Mouse (Mus musculus) heart, embryonic 15.5 days (tissue): ENCODE data around the gene Anp32e. TPM values are rescaled to one million over a fixed set of nuclear protein-coding genes. Genes with fewer than 3 reads are reported as not detected.
A peak's percentile ranks its signal among the peaks of the same experiment; 100 is the strongest.
"Not testable (repeated sequence)": the region's sequence is repeated elsewhere in the genome, so short reads cannot be mapped to it uniquely, and the experiment has no call there.

ENCODE experiments used
- ATAC-seq: fragments of 200-750 bp; cut with Nextera tagmentation; replicated peaks from 2 replicates; pipeline ENCODE4 v1.8.0; 2017; ENCODE audit warnings: low read depth, moderate TSS enrichment; ENCODE audit not compliant: insufficient number of reproducible peaks, insufficient read depth, low FRiP score
- H3K27ac ChIP-seq: fragments of 300-500 bp; sonication (generic); 2 replicates; pipeline ENCODE4 v1.5.1; 2015; ENCODE audit warnings: mild to moderate bottlenecking, inconsistent platforms
- H3K27me3 ChIP-seq: fragments of 300-500 bp; sonication (generic); 2 replicates; pipeline ENCODE4 v1.6.1; 2015; ENCODE audit warnings: inconsistent platforms
- H3K36me3 ChIP-seq: fragments of 300-500 bp; sonication (generic); 2 replicates; pipeline ENCODE4 v1.6.1; 2015; ENCODE audit warnings: mild to moderate bottlenecking, inconsistent platforms
- H3K4me1 ChIP-seq: fragments of 300-500 bp; sonication (generic); replicated peaks from 2 replicates; pipeline ENCODE4 v1.6.1; 2015; ENCODE audit warnings: inconsistent platforms
- H3K4me2 ChIP-seq: fragments of 300-500 bp; sonication (generic); 2 replicates; pipeline ENCODE4 v1.6.1; 2015; ENCODE audit warnings: inconsistent platforms, mild to moderate bottlenecking, moderate library complexity
- H3K4me3 ChIP-seq: fragments of 300-500 bp; sonication (generic); 2 replicates; pipeline ENCODE4 v1.5.1; 2015; ENCODE audit warnings: mild to moderate bottlenecking, inconsistent platforms
- H3K9ac ChIP-seq: fragments of 300-500 bp; sonication (generic); 2 replicates; pipeline ENCODE4 v1.6.1; 2015; ENCODE audit warnings: mild to moderate bottlenecking, inconsistent platforms
- H3K9me3 ChIP-seq: fragments of 300-500 bp; sonication (generic); replicated peaks from 2 replicates; pipeline ENCODE4 v1.6.1; 2016; ENCODE audit warnings: inconsistent platforms
- WGBS: fragments of 180-500 bp; shearing (Covaris S2); methylation state at CpG from one replicate; pipeline ENCODE4 v1.1.7; 2015; ENCODE audit warnings: mixed read lengths; 5-methylcytosine and 5-hydroxymethylcytosine counted together
- polyA plus RNA-seq: library from polyadenylated mRNA; unstranded; fragments of >200 nt; fragmentation: Nextera tagmentation; extraction: Ambion mirVana; gene quantifications from 2 replicates; pipeline ENCODE4 v1.2.1, GENCODE M21; 2015

Gene Anp32e
- polyA plus RNA-seq, 1 experiment from 2014 or later = 187 TPM

DNA sequence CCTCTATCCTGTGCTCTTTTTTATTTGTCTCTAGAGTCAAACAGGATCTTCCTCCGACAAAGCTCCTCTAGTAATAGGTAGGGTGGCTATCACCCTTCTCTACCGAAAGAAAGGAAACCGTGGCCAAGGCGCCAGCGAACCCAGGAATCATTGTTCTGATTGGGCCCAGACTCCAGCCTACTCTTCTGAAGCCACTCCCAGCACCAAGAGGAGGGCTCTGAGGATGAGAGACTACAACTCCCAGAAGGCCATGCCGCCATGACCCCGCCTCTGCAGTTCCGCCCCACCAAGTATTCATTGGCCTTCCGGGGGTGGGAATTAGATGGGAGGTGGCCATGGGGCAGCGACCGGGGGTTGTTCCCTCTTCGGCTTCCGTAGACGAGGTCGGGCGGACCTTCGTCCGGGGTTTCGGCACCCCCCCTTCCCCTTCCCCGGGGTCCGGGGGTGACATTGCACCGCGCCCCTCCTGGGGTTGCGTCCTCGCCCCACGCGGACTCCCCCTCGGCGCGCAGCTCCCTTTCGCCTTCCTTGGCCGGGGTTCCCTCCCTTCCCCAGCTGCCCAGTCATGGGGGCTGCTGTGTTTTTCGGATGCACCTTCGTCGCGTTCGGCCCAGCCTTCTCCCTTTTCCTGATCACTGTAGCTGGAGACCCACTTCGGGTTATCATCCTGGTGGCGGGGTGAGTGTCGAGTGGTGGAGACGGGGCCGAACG, 35.3 kb upstream of the Anp32e start, which contains the start of gene Aph1a:
Gene Aph1a, plus strand, starts transcription at position 364 of the 711 bp plus-strand sequence.
- H3K4me3 ChIP-seq = peak within 1 kb of the TSS; percentile 62
- 1% methylated on average over 30 of the region's 43 CpGs for WGBS
- H3K9me3 ChIP-seq, H3K36me3 ChIP-seq, H3K27me3 ChIP-seq: not testable (repeated sequence)
- peak within 1 kb of the TSS; percentile 67 for H3K4me2 ChIP-seq
- peak within 1 kb of the TSS; percentile 81 for H3K27ac ChIP-seq
- H3K4me1 ChIP-seq = peaks cover 38% of the 10 kb centered on the region
- peak within 1 kb of the TSS; percentile 70 for H3K9ac ChIP-seq
- peak; percentile 94 for ATAC-seq

DNA sequence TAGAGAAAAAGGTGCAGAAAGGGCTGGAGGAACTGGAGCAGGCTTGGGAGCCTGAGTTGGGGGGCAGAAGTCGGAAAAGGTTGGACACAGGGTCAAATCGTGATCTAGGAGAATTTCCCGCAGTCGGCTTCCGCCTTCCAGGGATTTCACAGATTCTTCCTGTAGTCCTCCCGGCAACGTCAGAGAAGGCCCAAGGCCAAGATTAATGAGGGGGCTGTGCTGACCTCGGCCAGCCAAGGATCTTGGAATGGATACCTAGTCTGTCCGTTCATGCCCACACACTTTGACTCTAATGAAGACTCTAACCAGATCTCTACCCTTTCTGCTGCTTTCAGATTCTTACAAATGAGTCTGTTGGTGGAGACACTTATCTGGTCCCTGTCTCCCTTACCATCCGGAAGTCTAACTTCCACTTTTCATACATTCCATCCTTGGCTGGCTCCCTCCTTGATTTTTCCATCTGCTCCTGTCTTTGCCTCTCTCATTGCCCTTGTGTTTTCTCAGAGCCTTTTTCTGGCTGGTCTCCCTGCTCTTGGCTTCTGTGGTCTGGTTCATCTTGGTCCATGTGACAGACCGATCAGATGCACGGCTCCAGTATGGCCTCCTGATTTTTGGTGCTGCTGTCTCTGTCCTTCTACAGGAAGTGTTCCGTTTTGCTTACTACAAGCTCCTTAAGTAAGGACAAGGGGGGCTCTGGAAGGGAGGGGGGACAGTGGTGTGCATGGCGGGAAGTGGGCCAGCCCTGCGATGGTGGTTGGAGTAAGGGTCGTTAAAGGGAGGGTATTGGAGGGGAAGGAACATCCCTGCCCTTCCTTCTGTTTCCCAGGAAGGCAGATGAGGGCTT, 34.5 kb upstream of the Anp32e start:
- no peak for ATAC-seq
- no peaks in the 10 kb centered on the region for H3K27me3 ChIP-seq

DNA sequence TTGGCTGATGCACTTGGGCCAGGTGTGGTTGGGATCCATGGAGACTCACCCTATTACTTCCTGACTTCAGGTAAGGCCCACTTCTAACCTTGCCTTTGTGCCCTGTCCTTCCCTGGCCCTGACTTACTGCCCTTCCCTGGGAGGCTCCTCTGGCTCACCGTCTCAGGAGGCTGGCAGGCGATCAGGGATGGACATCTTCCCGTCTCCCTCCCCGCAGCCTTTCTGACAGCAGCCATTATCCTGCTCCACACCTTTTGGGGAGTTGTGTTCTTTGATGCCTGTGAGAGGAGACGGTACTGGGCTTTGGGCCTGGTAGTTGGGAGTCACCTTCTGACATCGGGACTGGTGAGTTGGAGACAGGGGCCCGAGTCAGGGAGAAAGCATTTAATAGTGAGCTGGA, 33.5 kb upstream of the Anp32e start:
- ATAC-seq, H3K27me3 ChIP-seq, H3K9me3 ChIP-seq, H3K9ac ChIP-seq, H3K36me3 ChIP-seq, H3K27ac ChIP-seq: not testable (repeated sequence)
- Histone ChIP-seq H3K4me1 (peaks cover 35% of the 10 kb centered on the region), H3K4me2 (peak overlapping the region; percentile 13; the same call in 1 of the 2 replicates), H3K4me3 (0 out of 2 replicates have a peak overlapping the region, but pooled peaks have one; percentile 62)
- 83% methylated on average over 7 of the region's 7 CpGs for WGBS

More for the DNA sequence above, 34.5 kb upstream of the Anp32e start:
- Histone ChIP-seq H3K9ac (peak overlapping the region; percentile 70), H3K36me3 (peaks cover 7% of the 10 kb centered on the region; the same call in 1 of the 2 replicates), H3K27ac (peak overlapping the region; percentile 81), H3K9me3 (no peaks in the 10 kb centered on the region), H3K4me1 (peaks cover 38% of the 10 kb centered on the region), H3K4me3 (peak overlapping the region; percentile 62), H3K4me2 (peak overlapping the region; percentile 67)
- 6% methylated on average over 16 of the region's 16 CpGs for WGBS

DNA sequence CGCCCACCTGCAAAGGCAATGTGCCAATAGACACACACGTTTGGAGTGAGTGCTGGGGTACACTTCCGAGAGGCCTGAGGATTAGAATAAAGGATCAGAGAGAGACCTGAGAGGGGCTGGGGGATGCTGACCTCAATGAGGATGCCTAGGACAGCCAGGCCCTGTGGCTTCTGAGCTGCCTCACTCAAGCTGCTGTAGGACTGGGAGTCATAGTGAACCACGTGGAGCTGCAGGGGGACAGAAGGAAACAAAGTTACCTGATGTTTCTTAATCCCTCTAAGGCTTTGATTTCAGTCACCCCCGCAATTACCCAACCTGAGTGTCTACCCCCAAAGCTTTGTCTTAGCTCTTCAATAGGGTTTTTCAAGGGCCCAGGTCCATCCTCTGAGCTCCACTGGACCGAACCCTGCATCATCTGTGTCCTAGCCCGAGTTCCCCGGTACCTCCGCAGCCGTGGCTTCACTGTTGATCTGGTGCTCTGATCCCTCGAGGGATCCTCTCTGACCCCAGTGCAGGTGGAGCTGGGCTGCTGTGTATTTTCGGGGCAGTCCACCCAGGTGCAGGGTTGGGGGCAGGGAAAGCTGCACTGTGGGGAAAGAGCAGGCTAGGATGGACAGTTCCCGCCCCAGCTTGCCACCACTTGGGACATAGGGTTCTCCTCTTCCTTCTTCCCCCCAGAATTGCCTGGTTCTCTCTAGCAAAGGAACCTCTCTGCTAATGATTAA, 29.1 kb upstream of the Anp32e start:
- no peaks in the 10 kb centered on the region for H3K27me3 ChIP-seq
- H3K9me3 ChIP-seq = no peaks in the 10 kb centered on the region
- ATAC-seq = no peak
- no peak overlapping the region for H3K9ac ChIP-seq
- no peak overlapping the region for H3K4me2 ChIP-seq
- 74% methylated on average over 13 of the region's 13 CpGs for WGBS
- peaks cover 7% of the 10 kb centered on the region; the same call in 1 of the 2 replicates for H3K36me3 ChIP-seq
- peaks cover 28% of the 10 kb centered on the region for H3K4me1 ChIP-seq
- H3K4me3 ChIP-seq = no peak overlapping the region
- no peak overlapping the region for H3K27ac ChIP-seq

DNA sequence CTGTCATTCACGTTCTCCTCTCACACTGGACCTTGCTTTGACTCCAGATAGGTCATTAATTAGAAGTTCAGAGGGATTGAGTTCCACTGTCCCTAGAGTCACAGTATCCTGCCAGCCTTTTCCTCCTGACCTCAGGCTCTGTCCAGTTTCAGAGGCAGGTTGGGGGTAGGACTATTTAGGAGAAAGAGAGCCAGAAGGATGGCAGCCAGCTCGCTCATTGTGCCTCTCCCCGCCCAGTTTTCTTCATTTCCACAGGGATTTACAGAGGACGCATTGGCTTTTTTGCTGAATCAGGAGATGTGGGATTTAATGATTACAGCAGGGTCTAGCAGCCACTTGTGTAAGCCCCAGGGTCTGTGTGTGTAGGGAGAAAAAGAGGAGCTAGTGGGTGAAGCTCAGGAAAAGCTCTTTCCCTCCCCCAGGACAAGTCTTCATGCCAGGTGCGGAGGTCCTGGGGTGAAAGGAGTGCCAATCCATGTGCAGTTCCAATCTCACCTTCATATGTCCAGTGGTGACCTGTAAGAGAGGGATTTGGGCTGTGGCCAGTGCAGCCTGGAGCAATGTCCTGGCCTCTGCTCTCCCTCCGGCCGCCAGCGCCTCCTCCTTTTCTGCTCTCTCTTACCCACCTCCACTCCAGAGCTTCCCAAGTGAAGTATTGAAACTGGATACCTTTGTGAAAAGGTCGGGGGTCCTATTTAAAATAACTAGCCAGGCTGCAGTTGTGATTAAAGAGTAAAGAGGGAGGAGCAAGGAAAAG, 27.3 kb upstream of the Anp32e start:
- Histone ChIP-seq H3K4me3 (peak overlapping the region; percentile 47; the same call in 1 of the 2 replicates), H3K27me3 (no peaks in the 10 kb centered on the region), H3K9me3 (no peaks in the 10 kb centered on the region), H3K36me3 (peaks cover 7% of the 10 kb centered on the region; the same call in 1 of the 2 replicates), H3K4me1 (peaks cover 38% of the 10 kb centered on the region), H3K4me2 (peak overlapping the region; percentile 77), H3K27ac (peak overlapping the region; percentile 87), H3K9ac (peak overlapping the region; percentile 33; the same call in 1 of the 2 replicates)
- WGBS = 58% methylated on average over 9 of the region's 9 CpGs
- ATAC-seq = no peak

DNA sequence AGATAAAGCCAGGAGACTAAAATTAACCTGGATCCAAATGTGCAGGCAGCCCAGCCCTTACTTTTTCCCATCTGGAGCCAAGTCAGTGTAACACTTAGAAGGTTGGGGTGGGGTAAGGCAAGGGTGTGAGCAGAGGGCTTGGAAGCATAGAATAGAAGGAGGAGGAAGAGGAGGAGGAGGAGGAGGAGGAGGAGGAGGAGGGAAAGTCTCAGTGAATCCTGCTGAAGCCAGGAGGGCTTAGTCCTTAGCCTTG, 26.7 kb upstream of the Anp32e start:
- H3K4me1 ChIP-seq = peaks cover 43% of the 10 kb centered on the region
- peak overlapping the region; percentile 77 for H3K4me2 ChIP-seq
- H3K9ac ChIP-seq = peak overlapping the region; percentile 37
- peak overlapping the region; percentile 87 for H3K27ac ChIP-seq
- H3K36me3 ChIP-seq = peaks cover 6% of the 10 kb centered on the region; the same call in 1 of the 2 replicates
- H3K4me3 ChIP-seq = peak overlapping the region; percentile 47
- no peaks in the 10 kb centered on the region for H3K9me3 ChIP-seq
- ATAC-seq = no peak
- no peaks in the 10 kb centered on the region for H3K27me3 ChIP-seq

DNA sequence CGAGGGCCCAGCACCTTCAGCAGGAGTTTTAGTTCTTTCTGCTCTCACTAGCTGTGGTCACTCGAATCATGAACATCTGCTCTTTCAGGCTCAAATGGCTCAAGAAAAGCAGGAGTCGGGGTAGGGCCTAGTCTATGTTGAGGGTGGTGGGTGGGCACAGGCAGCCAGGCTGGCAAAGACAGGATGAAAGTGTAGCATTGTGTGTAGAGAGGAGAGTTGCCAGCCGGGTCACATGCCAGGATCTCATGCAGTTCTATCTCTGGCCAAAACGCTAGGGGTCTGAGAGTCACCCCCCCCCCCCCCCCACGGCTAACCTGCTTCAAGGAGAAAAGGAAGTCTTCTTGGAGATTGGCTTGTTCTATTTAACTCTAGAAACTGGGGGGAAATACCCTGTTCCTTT, 26.4 kb upstream of the Anp32e start:
- H3K36me3 ChIP-seq = peaks cover 4% of the 10 kb centered on the region; the same call in 1 of the 2 replicates
- H3K4me3 ChIP-seq = peak overlapping the region; percentile 47
- 28% methylated on average over 6 of the region's 6 CpGs for WGBS
- no peaks in the 10 kb centered on the region for H3K27me3 ChIP-seq
- H3K9me3 ChIP-seq = no peaks in the 10 kb centered on the region
- peak overlapping the region; percentile 77 for H3K4me2 ChIP-seq
- ATAC-seq = no peak
- peaks cover 43% of the 10 kb centered on the region for H3K4me1 ChIP-seq
- H3K27ac ChIP-seq = peak overlapping the region; percentile 87
- H3K9ac ChIP-seq = peak overlapping the region; percentile 37; the same call in 1 of the 2 replicates

DNA sequence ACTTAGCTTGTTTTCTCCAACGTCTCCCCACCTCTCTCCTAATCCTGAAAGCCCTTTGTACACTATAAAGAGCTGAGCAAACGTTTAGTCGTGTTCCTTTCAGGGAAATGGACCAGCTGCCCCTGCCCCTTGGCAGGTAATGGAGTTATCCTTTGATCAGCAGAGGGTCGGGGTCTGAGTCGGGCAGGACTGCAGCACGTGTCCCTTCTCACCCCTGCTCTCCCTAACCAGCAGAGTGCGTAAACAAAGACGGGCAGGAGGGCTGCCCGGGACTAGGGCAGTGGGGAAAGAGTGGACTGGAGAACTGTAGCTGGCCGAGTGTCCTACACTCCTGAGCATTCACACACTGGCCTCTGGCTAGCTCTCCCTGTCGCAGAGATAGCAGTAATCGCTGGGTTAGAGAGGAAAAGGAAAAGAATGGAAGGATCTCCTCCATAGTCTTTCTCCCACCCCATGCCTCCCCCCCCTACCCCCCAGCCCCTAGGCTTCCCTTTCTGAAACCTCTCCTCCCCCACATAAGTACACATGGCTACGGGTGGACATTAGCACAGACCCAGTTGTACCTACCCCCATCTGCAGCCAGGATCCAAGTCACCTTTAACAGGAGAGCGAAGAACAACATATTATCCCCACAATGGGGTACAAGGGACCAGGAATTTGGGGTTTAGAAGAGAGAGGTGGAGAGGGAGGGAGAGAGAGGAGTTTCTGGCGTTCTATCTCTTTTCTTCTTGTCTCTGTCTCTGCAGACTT, 25.1 kb upstream of the Anp32e start:
- ATAC-seq = no peak
- Histone ChIP-seq H3K4me2 (peak overlapping the region; percentile 77), H3K4me1 (peaks cover 43% of the 10 kb centered on the region), H3K27me3 (no peaks in the 10 kb centered on the region), H3K27ac (peak overlapping the region; percentile 87), H3K4me3 (peak overlapping the region; percentile 47), H3K9ac (peak overlapping the region; percentile 56), H3K9me3 (no peaks in the 10 kb centered on the region), H3K36me3 (no peaks in the 10 kb centered on the region)
- 7% methylated on average over 15 of the region's 15 CpGs for WGBS

DNA sequence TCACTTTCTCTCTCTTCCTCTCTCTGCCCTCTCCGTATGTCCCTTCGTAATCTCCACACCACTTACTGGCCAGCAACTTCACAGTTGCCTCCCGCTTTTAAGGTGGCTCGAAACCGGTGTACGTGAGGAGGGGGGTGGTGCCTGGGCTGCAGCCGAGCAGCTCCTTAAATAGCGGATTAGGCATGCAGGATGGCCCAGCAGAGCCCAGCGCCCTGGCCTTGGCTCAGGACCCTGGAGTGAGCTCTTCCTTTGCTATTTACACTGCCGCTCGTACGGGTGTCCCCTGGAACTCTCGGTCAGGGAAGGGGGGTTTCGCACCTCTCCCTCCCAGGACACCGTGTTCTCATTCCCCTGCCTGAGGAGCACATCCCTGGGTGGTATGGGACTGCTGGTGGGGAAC, 24.5 kb upstream of the Anp32e start, which contains the start of gene Car14:
Gene Car14, minus strand, starts transcription at position 124 of the 400 bp plus-strand sequence.
- Histone ChIP-seq H3K4me2 (peak within 1 kb of the TSS; percentile 77), H3K27me3 (no peaks in the 10 kb centered on the region), H3K4me1 (peaks cover 43% of the 10 kb centered on the region), H3K36me3 (no peaks in the 10 kb centered on the region), H3K27ac (peak within 1 kb of the TSS; percentile 87), H3K9ac (peak within 1 kb of the TSS; percentile 56), H3K4me3 (peak within 1 kb of the TSS; percentile 47), H3K9me3 (no peaks in the 10 kb centered on the region)
- under 1% methylated on average over 15 of the region's 15 CpGs for WGBS
- no peak; the same call in 1 of the 2 replicates for ATAC-seq
